Mouse (Mus musculus): Measurements from ENCODE around the gene Rpl41.

DNA sequence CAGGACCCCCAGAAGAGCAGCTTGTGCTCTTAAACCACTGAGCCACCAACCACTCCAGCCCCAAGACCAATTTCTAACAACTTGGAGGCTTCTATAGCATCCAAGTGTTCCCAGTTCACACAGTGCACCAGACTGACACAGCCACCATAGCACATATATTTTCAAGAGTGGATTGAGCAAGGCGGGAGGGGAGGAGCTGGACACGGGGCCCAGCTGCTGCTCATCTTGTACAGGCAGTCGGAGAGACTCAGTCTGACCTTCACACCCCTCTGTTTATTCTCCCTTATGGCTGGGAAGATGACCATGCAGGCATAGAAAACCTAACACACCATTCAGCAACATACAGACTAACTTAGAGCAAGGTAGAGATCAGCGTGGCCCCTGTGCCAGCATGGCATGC lies 39.3 kb downstream of the Rpl41 start:
- no peak for TF ChIP-seq CTCF (IDR thresholded peaks at IDR 0.05; ENCODE audit: low read depth)
- TF ChIP-seq EP300 (IDR thresholded peaks at IDR 0.05; ENCODE audit: low read depth) = no peak
